Mouse (Mus musculus): ENCODE results near the gene Snap91. TPM values are rescaled to one million over a fixed set of nuclear protein-coding genes. Genes with fewer than 3 reads are reported as not detected.

Snap91 gene
- polyA plus RNA-seq, 1 experiment, result 627 TPM

- Histone ChIP-seq H3K27ac (ENCODE audit: insufficient read depth, low read depth, low read length) (no peak within 1 kb of the TSS), H3K4me1 (ENCODE audit: control insufficient read depth, insufficient read depth, low read length) (peaks cover 10% of the 10 kb centered on the region; the same call in 1 of the 2 replicates), H3K4me3 (ENCODE audit: insufficient read depth, low read depth, low read length) (peak within 1 kb of the TSS; percentile 40)
- 2% methylated on average over 19 of the region's 19 CpGs for WGBS
- TF ChIP-seq POLR2A (IDR thresholded peaks at IDR 0.05; ENCODE audit: insufficient read depth, low read depth, low read length), result no peak
- TF ChIP-seq CTCF (IDR thresholded peaks at IDR 0.05; ENCODE audit: insufficient read depth, low read depth, low read length), result 0 out of 2 replicates have a peak, but pooled peaks have one; percentile 10
These were observed 137.2 kb downstream of the Snap91 start, which contains the start of gene Prss35 for GRCm38 (mm10) chr9:86742959-86743911. Gene Prss35 (plus strand): TSS chr9:86743649.

- Histone ChIP-seq H3K4me3 (ENCODE audit: insufficient read depth, low read depth, low read length) (no peak overlapping the region), H3K27ac (ENCODE audit: insufficient read depth, low read depth, low read length) (no peak overlapping the region)
- WGBS, result 66% methylated on average over 3 of the region's 3 CpGs
These were observed 140.5 kb downstream of the Snap91 start for GRCm38 (mm10) chr9:86739971-86740370.

GRCm38 (mm10) chr9:86738801-86739200, 141.7 kb downstream of the Snap91 start:
- WGBS, result 56% methylated on average over 8 of the region's 8 CpGs
- TF ChIP-seq CTCF (IDR thresholded peaks at IDR 0.05; ENCODE audit: insufficient read depth, low read depth, low read length) (no peak), POLR2A (IDR thresholded peaks at IDR 0.05; ENCODE audit: insufficient read depth, low read depth, low read length) (no peak)
- no peak overlapping the region for H3K27ac ChIP-seq (ENCODE audit: insufficient read depth, low read depth, low read length)
- H3K4me3 ChIP-seq (ENCODE audit: insufficient read depth, low read depth, low read length), result no peak overlapping the region
- H3K4me1 ChIP-seq (ENCODE audit: control insufficient read depth, insufficient read depth, low read length), result peaks cover 7% of the 10 kb centered on the region; the same call in 1 of the 2 replicates

More at GRCm38 (mm10) chr9:86739971-86740370, 140.5 kb downstream of the Snap91 start:
- no peak for TF ChIP-seq CTCF (IDR thresholded peaks at IDR 0.05; ENCODE audit: insufficient read depth, low read depth, low read length)
- no peak for TF ChIP-seq POLR2A (IDR thresholded peaks at IDR 0.05; ENCODE audit: insufficient read depth, low read depth, low read length)
- peaks cover 7% of the 10 kb centered on the region; the same call in 1 of the 2 replicates for H3K4me1 ChIP-seq (ENCODE audit: control insufficient read depth, insufficient read depth, low read length)

- WGBS, result 89% methylated on average over 1 of the region's 1 CpGs
- Histone ChIP-seq H3K4me3 (ENCODE audit: insufficient read depth, low read depth, low read length) (no peak overlapping the region), H3K4me1 (ENCODE audit: control insufficient read depth, insufficient read depth, low read length) (peaks cover under 1% of the 10 kb centered on the region; the same call in 1 of the 2 replicates), H3K27ac (ENCODE audit: insufficient read depth, low read depth, low read length) (no peak overlapping the region)
- TF ChIP-seq POLR2A (IDR thresholded peaks at IDR 0.05; ENCODE audit: insufficient read depth, low read depth, low read length) (no peak), CTCF (IDR thresholded peaks at IDR 0.05; ENCODE audit: insufficient read depth, low read depth, low read length) (no peak)
These were observed 142.4 kb downstream of the Snap91 start for GRCm38 (mm10) chr9:86738067-86738466.

GRCm38 (mm10) chr9:86736991-86737390, 143.5 kb downstream of the Snap91 start:
- Histone ChIP-seq H3K4me3 (ENCODE audit: insufficient read depth, low read depth, low read length) (no peak overlapping the region), H3K27ac (ENCODE audit: insufficient read depth, low read depth, low read length) (no peak overlapping the region), H3K4me1 (ENCODE audit: control insufficient read depth, insufficient read depth, low read length) (no peaks in the 10 kb centered on the region)
- over 99% methylated on average over 4 of the region's 4 CpGs for WGBS
- TF ChIP-seq POLR2A (IDR thresholded peaks at IDR 0.05; ENCODE audit: insufficient read depth, low read depth, low read length) (no peak), CTCF (IDR thresholded peaks at IDR 0.05; ENCODE audit: insufficient read depth, low read depth, low read length) (no peak)

- H3K4me3 ChIP-seq (ENCODE audit: insufficient read depth, low read depth, low read length), result no peak overlapping the region
- TF ChIP-seq CTCF (IDR thresholded peaks at IDR 0.05; ENCODE audit: insufficient read depth, low read depth, low read length), result no peak
- no peak for TF ChIP-seq POLR2A (IDR thresholded peaks at IDR 0.05; ENCODE audit: insufficient read depth, low read depth, low read length)
- no peak overlapping the region for H3K27ac ChIP-seq (ENCODE audit: insufficient read depth, low read depth, low read length)
- H3K4me1 ChIP-seq (ENCODE audit: control insufficient read depth, insufficient read depth, low read length), result no peaks in the 10 kb centered on the region
- WGBS, result 69% methylated on average over 9 of the region's 9 CpGs
These were observed 145.7 kb downstream of the Snap91 start for GRCm38 (mm10) chr9:86734795-86735194.

- no peak overlapping the region for H3K27ac ChIP-seq (ENCODE audit: insufficient read depth, low read depth, low read length)
- TF ChIP-seq POLR2A (IDR thresholded peaks at IDR 0.05; ENCODE audit: insufficient read depth, low read depth, low read length) (no peak), CTCF (IDR thresholded peaks at IDR 0.05; ENCODE audit: insufficient read depth, low read depth, low read length) (no peak)
- H3K4me1 ChIP-seq (ENCODE audit: control insufficient read depth, insufficient read depth, low read length), result no peaks in the 10 kb centered on the region
- no peak overlapping the region for H3K4me3 ChIP-seq (ENCODE audit: insufficient read depth, low read depth, low read length)
These were observed 146.1 kb downstream of the Snap91 start for GRCm38 (mm10) chr9:86734357-86734756.

- Histone ChIP-seq H3K4me1 (ENCODE audit: control insufficient read depth, insufficient read depth, low read length) (no peaks in the 10 kb centered on the region), H3K27ac (ENCODE audit: insufficient read depth, low read depth, low read length) (no peak overlapping the region), H3K4me3 (ENCODE audit: insufficient read depth, low read depth, low read length) (no peak overlapping the region)
- WGBS, result 98% methylated on average over 3 of the region's 3 CpGs
- TF ChIP-seq POLR2A (IDR thresholded peaks at IDR 0.05; ENCODE audit: insufficient read depth, low read depth, low read length) (no peak), CTCF (IDR thresholded peaks at IDR 0.05; ENCODE audit: insufficient read depth, low read depth, low read length) (no peak)
These were observed 150.6 kb downstream of the Snap91 start for GRCm38 (mm10) chr9:86729811-86730210.

- TF ChIP-seq CTCF (IDR thresholded peaks at IDR 0.05; ENCODE audit: insufficient read depth, low read depth, low read length), result no peak
- TF ChIP-seq POLR2A (IDR thresholded peaks at IDR 0.05; ENCODE audit: insufficient read depth, low read depth, low read length), result no peak
- 54% methylated on average over 1 of the region's 1 CpGs for WGBS
- H3K27ac ChIP-seq (ENCODE audit: insufficient read depth, low read depth, low read length), result no peak overlapping the region
- no peak overlapping the region for H3K4me3 ChIP-seq (ENCODE audit: insufficient read depth, low read depth, low read length)
- no peaks in the 10 kb centered on the region for H3K4me1 ChIP-seq (ENCODE audit: control insufficient read depth, insufficient read depth, low read length)
These were observed 151.4 kb downstream of the Snap91 start for GRCm38 (mm10) chr9:86729084-86729483.
